Mouse (Mus musculus) liver, embryonic 16.5 days (tissue): Measurements from ENCODE around the gene Xkr7. TPM values are rescaled to one million over a fixed set of nuclear protein-coding genes. Genes with fewer than 3 reads are reported as not detected.

Experiments used
- ATAC-seq: fragments of 200-750 bp; cut with Nextera tagmentation; 2 replicates; pipeline ENCODE4 v1.8.0; 2017; ENCODE audit warnings: low read depth, mild to moderate bottlenecking, moderate number of reproducible peaks, moderate library complexity
- H3K27ac ChIP-seq: fragments of 300-500 bp; sonication (generic); 2 replicates; pipeline ENCODE4 v1.5.1; 2014; ENCODE audit warnings: mild to moderate bottlenecking, low read length
- H3K27me3 ChIP-seq: fragments of 300-500 bp; sonication (generic); 2 replicates; pipeline ENCODE4 v1.6.1; 2014; ENCODE audit warnings: low read depth, low read length, mixed read lengths; ENCODE audit not compliant: control insufficient read depth, insufficient read depth
- H3K36me3 ChIP-seq: fragments of 300-500 bp; sonication (generic); 2 replicates; pipeline ENCODE4 v1.6.1; 2014; ENCODE audit warnings: mild to moderate bottlenecking; ENCODE audit not compliant: control insufficient read depth, insufficient read depth
- H3K4me1 ChIP-seq: fragments of 300-500 bp; sonication (generic); 2 replicates; pipeline ENCODE4 v1.6.1; 2014; ENCODE audit warnings: low read depth, low read length, mixed read lengths; ENCODE audit not compliant: control insufficient read depth
- H3K4me2 ChIP-seq: fragments of 300-500 bp; sonication (generic); 2 replicates; pipeline ENCODE4 v1.6.1; 2014; ENCODE audit warnings: low read depth, low read length, mixed read lengths
- H3K4me3 ChIP-seq: fragments of 300-500 bp; sonication (generic); 2 replicates; pipeline ENCODE4 v1.5.1; 2014; ENCODE audit warnings: low read depth, mild to moderate bottlenecking, low read length
- H3K9ac ChIP-seq: fragments of 300-500 bp; sonication (generic); 2 replicates; pipeline ENCODE4 v1.6.1; 2014; ENCODE audit warnings: low read depth, low read length
- H3K9me3 ChIP-seq: fragments of 300-500 bp; sonication (generic); replicated peaks from 2 replicates; pipeline ENCODE4 v1.6.1; 2016; ENCODE audit warnings: low read length; ENCODE audit not compliant: control insufficient read depth
- WGBS: fragments of 180-500 bp; shearing (Covaris S2); extraction: QIAGEN DNeasy Blood & Tissue Kit; methylation state at CpG from one replicate; pipeline ENCODE4 v1.1.7; 2014; ENCODE audit not compliant: insufficient replicate concordance; 5-methylcytosine and 5-hydroxymethylcytosine counted together
- polyA plus RNA-seq: library from polyadenylated mRNA; unstranded; fragments of >200 nt; fragmentation: Nextera tagmentation; extraction: Ambion mirVana; gene quantifications from 2 replicates; pipeline ENCODE4 v1.2.1, GENCODE M21; 2015

Gene Xkr7
- polyA plus RNA-seq, 1 experiment from 2014 or later: not detected

DNA sequence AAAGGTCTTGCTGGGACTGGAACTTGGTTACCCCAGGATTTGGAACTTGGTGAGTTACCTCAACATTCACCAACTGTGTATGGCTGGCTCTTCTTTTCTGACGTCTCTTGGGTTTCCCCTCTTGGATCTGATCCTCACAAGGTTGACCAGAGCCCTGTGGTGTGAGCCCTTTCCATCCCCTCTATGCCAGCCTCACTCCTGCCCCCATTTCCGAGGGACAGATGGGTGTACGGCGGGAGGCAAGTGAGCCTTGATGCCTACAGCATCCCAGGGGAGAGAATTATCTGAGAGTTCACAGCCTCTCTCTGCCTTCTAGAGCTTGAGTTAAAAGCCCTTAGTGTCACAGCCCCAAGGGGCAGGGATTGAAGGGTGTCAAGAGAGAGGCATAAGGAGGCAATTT, 4.2 kb upstream of the Xkr7 start:
- H3K4me3 ChIP-seq: no peak overlapping the region
- H3K4me2 ChIP-seq: no peak overlapping the region
- H3K4me1 ChIP-seq: peaks cover 3% of the 10 kb centered on the region; the same call in 1 of the 2 replicates
- no peaks in the 10 kb centered on the region for H3K9me3 ChIP-seq
- WGBS: 46% methylated on average over 4 of the region's 4 CpGs
- no peak overlapping the region for H3K9ac ChIP-seq
- no peak for ATAC-seq
- peaks cover 32% of the 10 kb centered on the region for H3K27me3 ChIP-seq
- H3K36me3 ChIP-seq: no peaks in the 10 kb centered on the region
- no peak overlapping the region for H3K27ac ChIP-seq

DNA sequence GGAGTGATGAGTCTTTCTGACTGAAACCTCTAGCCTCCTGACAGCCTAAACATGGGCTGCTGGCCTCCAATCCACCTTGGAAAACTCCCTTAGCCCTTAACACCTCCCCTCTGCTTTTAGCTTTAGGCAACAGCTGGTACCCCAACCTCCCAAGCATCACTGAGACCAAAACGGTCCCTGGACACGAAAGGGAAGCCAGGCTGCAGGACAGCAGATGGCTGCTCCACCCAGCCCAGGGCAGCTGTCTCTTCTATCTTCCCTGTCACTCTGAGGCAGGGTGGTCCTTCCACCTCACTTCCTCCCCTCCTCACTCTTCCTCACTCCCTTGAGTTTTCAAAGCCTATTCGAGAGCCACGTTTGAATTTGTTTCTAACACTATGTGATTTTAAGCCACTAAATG, 1.2 kb upstream of the Xkr7 start:
- no peak overlapping the region for H3K27ac ChIP-seq
- peaks cover 45% of the 10 kb centered on the region for H3K27me3 ChIP-seq
- peaks cover 3% of the 10 kb centered on the region; the same call in 1 of the 2 replicates for H3K4me1 ChIP-seq
- H3K36me3 ChIP-seq: no peaks in the 10 kb centered on the region
- WGBS: 7% methylated on average over 4 of the region's 4 CpGs
- ATAC-seq: no peak
- H3K9me3 ChIP-seq: no peaks in the 10 kb centered on the region
- no peak overlapping the region for H3K9ac ChIP-seq
- no peak overlapping the region for H3K4me2 ChIP-seq
- H3K4me3 ChIP-seq: no peak overlapping the region

DNA sequence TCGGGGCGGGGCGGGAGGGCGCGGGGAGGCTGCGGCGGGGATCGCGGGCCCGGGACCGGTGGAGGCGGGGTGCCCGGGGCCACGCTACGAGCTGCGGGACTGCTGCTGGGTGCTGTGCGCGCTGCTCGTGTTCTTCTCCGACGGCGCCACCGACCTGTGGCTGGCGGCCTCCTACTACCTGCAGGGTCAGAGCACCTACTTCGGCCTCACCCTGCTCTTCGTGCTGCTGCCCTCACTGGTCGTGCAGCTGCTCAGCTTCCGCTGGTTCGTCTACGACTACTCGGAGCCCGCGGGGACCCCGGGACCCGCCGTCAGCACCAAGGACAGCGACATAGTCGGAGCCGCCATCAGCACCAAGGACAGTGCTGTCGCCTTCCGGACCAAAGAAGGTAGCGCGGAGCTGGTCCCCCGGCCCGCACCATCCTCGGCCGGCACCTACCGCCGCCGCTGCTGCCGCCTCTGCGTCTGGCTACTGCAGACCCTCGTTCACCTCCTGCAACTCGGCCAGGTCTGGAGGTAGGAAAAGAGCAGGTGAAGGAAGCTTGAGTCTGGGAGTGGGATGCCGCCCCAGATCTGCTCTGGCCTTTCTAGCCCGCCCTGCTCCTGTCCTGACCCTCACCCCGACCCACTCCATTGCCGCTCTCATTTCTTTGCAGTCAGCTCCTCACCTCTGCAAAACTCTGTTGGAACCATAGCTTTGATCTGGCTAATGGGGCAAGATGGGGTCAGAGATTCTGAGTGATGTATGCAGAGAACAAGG, 611 bp downstream of the Xkr7 start:
- Histone ChIP-seq H3K4me1 (peaks cover 3% of the 10 kb centered on the region; the same call in 1 of the 2 replicates), H3K9ac (no peak overlapping the region), H3K27me3 (peaks cover 45% of the 10 kb centered on the region), H3K4me2 (peak overlapping the region; percentile 53), H3K9me3 (no peaks in the 10 kb centered on the region), H3K4me3 (peak overlapping the region; percentile 34), H3K27ac (no peak overlapping the region), H3K36me3 (no peaks in the 10 kb centered on the region)
- WGBS: 2% methylated on average over 45 of the region's 58 CpGs
- ATAC-seq: no peak

DNA sequence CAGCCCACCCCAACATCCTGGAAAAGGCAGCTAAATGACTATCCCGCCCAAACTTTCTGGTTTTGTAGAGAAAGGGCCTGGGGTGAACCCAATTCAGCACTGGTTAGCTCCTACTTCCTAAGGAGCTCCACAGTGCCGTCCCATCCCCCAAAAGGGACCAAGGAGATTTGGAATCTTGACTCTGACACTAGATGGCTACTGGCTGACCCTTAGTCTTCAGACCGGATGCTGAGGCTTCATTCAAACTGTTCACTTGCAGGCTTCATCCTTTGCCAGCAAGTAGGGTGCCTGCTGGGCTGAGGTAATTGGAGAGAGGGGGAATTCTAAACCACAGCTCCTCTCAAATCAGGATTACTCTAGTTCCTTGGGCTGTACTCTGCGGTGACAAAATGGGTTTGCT, 1.3 kb downstream of the Xkr7 start:
- Histone ChIP-seq H3K4me3 (no peak overlapping the region), H3K4me2 (no peak overlapping the region), H3K27me3 (peaks cover 45% of the 10 kb centered on the region), H3K27ac (no peak overlapping the region), H3K9ac (no peak overlapping the region), H3K9me3 (no peaks in the 10 kb centered on the region), H3K4me1 (peaks cover 3% of the 10 kb centered on the region; the same call in 1 of the 2 replicates), H3K36me3 (no peaks in the 10 kb centered on the region)
- ATAC-seq: no peak
- WGBS: 21% methylated on average over 4 of the region's 4 CpGs

DNA sequence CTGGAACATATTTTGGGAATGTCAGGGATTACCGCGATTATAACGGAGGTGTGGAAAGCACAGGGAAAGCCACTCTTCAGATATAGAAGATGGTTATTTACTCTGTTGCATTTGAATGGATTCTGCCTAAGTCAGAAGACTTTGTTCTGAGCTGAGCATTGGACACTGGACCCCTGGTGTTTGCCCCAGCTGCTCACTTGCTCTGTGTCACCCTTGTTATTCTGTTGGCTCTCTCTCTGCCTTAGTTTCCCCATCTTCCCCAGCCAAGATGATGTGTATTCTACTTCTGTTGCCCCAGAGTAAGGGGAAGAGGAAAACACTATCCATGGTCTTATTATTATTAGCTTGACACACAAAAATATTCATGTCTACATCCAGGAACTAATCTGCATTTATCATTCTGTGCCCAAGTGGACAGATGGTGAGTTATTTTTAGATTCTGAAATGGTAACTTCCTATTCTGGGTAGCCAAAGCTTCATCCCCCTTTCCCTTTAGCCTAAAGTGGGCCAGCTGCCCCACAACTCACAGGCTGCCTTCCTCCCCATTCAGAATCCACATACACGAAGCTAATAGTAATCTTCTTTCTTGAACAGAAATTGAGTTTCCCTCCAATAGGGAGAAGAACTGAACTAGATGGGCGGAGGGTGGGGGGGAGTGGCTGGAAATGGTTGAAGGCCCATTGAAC, 2.0 kb downstream of the Xkr7 start:
- Histone ChIP-seq H3K27ac (no peak overlapping the region), H3K4me1 (peaks cover 3% of the 10 kb centered on the region; the same call in 1 of the 2 replicates), H3K4me2 (no peak overlapping the region), H3K4me3 (no peak overlapping the region), H3K9ac (no peak overlapping the region), H3K36me3 (no peaks in the 10 kb centered on the region), H3K9me3 (no peaks in the 10 kb centered on the region), H3K27me3 (peaks cover 45% of the 10 kb centered on the region)
- 51% methylated on average over 5 of the region's 5 CpGs for WGBS
- ATAC-seq: no peak

DNA sequence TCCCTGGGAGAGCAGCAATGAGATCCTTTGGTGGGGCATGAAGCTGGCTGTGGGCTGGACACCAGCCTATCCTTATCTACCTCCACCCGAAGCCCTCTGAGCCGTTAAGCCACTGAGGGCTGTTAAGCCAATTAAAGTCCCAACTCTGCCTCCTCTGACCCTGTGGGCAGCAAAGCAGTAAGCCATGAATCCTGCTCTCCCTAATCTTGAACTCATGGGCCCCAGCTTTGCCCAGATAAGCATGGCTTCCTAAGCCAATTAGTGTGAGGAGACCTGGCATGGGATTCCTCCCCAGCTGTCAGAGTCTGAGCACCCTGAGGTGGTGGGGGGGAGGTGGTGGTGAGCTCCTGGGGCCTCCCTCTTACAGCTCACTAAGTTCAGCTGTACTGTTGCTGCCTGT, 5.0 kb downstream of the Xkr7 start:
- H3K9ac ChIP-seq: no peak overlapping the region
- H3K27ac ChIP-seq: no peak overlapping the region
- WGBS: 11% methylated on average over 2 of the region's 2 CpGs
- no peaks in the 10 kb centered on the region for H3K9me3 ChIP-seq
- H3K4me2 ChIP-seq: no peak overlapping the region
- no peak for ATAC-seq
- H3K36me3 ChIP-seq: no peaks in the 10 kb centered on the region
- no peak overlapping the region for H3K4me3 ChIP-seq
- H3K27me3 ChIP-seq: peaks cover 21% of the 10 kb centered on the region
- H3K4me1 ChIP-seq: peaks cover 2% of the 10 kb centered on the region; the same call in 1 of the 2 replicates

DNA sequence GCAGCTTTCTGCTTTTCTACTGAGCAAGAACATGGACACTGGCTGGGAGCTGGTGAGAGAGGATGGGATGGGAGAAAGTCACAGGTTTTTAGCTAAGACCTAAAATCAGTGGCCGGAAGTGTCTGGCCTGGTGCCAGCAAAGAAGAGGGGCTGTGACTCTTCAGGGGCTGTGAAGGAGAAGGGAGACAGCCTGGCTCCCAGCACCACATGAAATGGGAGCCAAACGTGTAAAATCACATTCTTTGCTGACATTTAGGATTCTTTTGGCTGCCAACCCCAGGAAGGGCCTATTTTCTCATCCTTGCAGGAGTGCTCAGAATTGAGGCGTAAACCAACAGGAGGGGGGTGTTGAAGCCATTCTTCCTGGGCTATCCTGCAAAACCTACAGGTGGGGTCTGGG, 12.2 kb downstream of the Xkr7 start:
- no peak overlapping the region for H3K4me3 ChIP-seq
- WGBS: 55% methylated on average over 3 of the region's 3 CpGs
- no peaks in the 10 kb centered on the region for H3K27me3 ChIP-seq
- H3K4me2 ChIP-seq: no peak overlapping the region
- H3K27ac ChIP-seq: no peak overlapping the region
- H3K36me3 ChIP-seq: no peaks in the 10 kb centered on the region
- H3K9ac ChIP-seq: no peak overlapping the region
- no peaks in the 10 kb centered on the region for H3K9me3 ChIP-seq
- no peaks in the 10 kb centered on the region for H3K4me1 ChIP-seq
- no peak for ATAC-seq

DNA sequence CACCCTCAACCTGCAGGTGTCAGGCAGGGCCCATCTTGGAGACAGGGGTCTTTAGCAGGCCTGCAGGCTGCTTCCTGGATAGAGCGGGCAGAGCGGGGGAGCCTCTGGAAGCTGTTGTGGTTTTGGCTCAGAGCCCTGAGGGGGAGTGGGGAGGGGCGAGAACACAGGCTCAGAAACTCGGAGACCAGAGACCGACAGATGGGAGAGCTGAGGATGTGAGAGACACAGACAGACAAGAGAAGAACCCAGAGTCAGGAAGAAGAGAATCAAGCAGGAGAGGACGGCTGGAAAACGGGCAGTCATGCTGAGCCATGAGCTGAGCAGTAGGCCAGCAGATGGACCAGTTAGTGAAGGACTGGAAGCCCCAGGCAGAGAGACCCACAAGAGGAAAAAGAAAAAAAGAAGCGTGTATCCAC, 14.2 kb downstream of the Xkr7 start:
- no peaks in the 10 kb centered on the region for H3K4me1 ChIP-seq
- ATAC-seq: no peak
- WGBS: 17% methylated on average over 8 of the region's 8 CpGs
- no peaks in the 10 kb centered on the region for H3K36me3 ChIP-seq
- H3K27ac ChIP-seq: no peak overlapping the region
- H3K4me2 ChIP-seq: no peak overlapping the region
- no peak overlapping the region for H3K4me3 ChIP-seq
- H3K27me3 ChIP-seq: no peaks in the 10 kb centered on the region
- no peaks in the 10 kb centered on the region for H3K9me3 ChIP-seq
- H3K9ac ChIP-seq: no peak overlapping the region

DNA sequence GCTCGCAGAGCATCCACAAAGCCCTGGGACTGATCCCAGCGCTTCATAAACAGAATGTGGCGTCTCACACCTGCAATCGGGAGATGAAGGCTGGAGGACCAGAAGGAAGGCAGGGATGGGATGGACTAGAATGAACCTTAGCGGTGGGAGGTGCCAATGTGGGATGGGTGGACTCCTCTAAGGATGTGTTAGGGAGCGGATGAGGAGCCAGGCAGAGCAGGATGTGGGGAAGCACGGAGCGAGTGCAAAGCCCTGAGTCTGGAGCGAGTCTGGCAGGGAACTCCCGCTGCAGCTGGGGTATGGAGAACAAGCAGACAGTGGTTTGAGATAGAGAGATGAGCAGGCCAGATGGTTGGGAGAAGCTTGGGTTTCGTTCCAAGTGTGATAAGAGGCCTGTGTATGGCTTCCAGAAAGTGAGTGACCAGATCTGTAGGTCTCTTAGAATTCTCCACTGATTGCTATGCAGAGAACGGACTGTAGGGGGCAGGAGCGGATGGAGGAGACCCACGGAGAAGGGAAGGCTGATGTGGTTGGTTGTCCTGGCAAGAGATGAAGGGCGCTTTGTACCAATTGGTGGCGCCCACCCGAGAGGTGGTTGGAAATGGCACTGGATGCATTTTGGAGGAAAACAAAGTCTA, 16.3 kb downstream of the Xkr7 start:
- Histone ChIP-seq H3K27me3 (peaks cover 14% of the 10 kb centered on the region), H3K4me2 (no peak overlapping the region), H3K36me3 (no peaks in the 10 kb centered on the region), H3K4me1 (no peaks in the 10 kb centered on the region), H3K9me3 (no peaks in the 10 kb centered on the region), H3K27ac (no peak overlapping the region), H3K9ac (no peak overlapping the region), H3K4me3 (no peak overlapping the region)
- 34% methylated on average over 17 of the region's 17 CpGs for WGBS
- no peak for ATAC-seq
